Mouse (Mus musculus) forebrain, embryonic 13.5 days (tissue): Measurements from ENCODE around the gene Pmm2. TPM values are rescaled to one million over a fixed set of nuclear protein-coding genes. Genes with fewer than 3 reads are reported as not detected.

Experiments
- ATAC-seq: fragments of 200-750 bp; cut with Nextera tagmentation; 2 replicates; pipeline ENCODE4 v1.8.0; 2017
- H3K27ac ChIP-seq: fragments of 300-500 bp; sonication (generic); 2 replicates; pipeline ENCODE4 v1.5.1; 2015; ENCODE audit warnings: inconsistent platforms, mild to moderate bottlenecking, moderate library complexity
- H3K27me3 ChIP-seq: fragments of 300-500 bp; sonication (generic); 2 replicates; pipeline ENCODE4 v1.6.1; 2015; ENCODE audit warnings: mild to moderate bottlenecking, inconsistent platforms
- H3K36me3 ChIP-seq: fragments of 300-500 bp; sonication (generic); 2 replicates; pipeline ENCODE4 v1.6.1; 2015; ENCODE audit warnings: mild to moderate bottlenecking, inconsistent platforms; ENCODE audit not compliant: poor library complexity, severe bottlenecking
- H3K4me1 ChIP-seq: fragments of 300-500 bp; sonication (generic); 2 replicates; pipeline ENCODE4 v1.6.1; 2015; ENCODE audit warnings: inconsistent platforms
- H3K4me2 ChIP-seq: fragments of 300-500 bp; sonication (generic); 2 replicates; pipeline ENCODE4 v1.6.1; 2015; ENCODE audit warnings: inconsistent platforms, mild to moderate bottlenecking, moderate library complexity
- H3K4me3 ChIP-seq: fragments of 300-500 bp; sonication (generic); 2 replicates; pipeline ENCODE4 v1.5.1; 2015; ENCODE audit warnings: mild to moderate bottlenecking, inconsistent platforms
- H3K9ac ChIP-seq: fragments of 300-500 bp; sonication (generic); 2 replicates; pipeline ENCODE4 v1.6.1; 2015; ENCODE audit warnings: mild to moderate bottlenecking, inconsistent platforms
- H3K9me3 ChIP-seq: fragments of 300-500 bp; sonication (generic); replicated peaks from 2 replicates; pipeline ENCODE4 v1.6.1; 2016; ENCODE audit warnings: inconsistent platforms
- WGBS: fragments of 180-500 bp; shearing (Covaris S2); methylation state at CpG from one replicate; pipeline ENCODE4 v1.1.7; 2015; 5-methylcytosine and 5-hydroxymethylcytosine counted together
- microRNA-seq: library from miRNA; unstranded; fragments of <30 nt; microRNA quantifications from one replicate; pipeline ENCODE4, GENCODE M21; 2016
- polyA plus RNA-seq: library from polyadenylated mRNA; unstranded; fragments of >200 nt; fragmentation: Nextera tagmentation; extraction: Ambion mirVana; gene quantifications from 2 replicates; pipeline ENCODE4 v1.2.1, GENCODE M21; 2015

The Pmm2 gene
- polyA plus RNA-seq, 1 experiment from 2014 or later: 50.8 TPM

- ATAC-seq: 0 out of 2 replicates have a peak, but pooled peaks have one; percentile 9
- Histone ChIP-seq H3K4me3 (no peak overlapping the region), H3K27me3 (no peaks in the 10 kb centered on the region), H3K4me1 (no peaks in the 10 kb centered on the region), H3K9ac (peak overlapping the region; percentile 31; the same call in 1 of the 2 replicates), H3K36me3 (peaks cover 53% of the 10 kb centered on the region), H3K9me3 (no peaks in the 10 kb centered on the region), H3K27ac (no peak overlapping the region), H3K4me2 (no peak overlapping the region)
- WGBS: 89% methylated on average over 11 of the region's 11 CpGs
These were observed 49.5 kb downstream of the Pmm2 start for GRCm38 (mm10) chr16:8686871-8687535.

- peaks cover 59% of the 10 kb centered on the region for H3K36me3 ChIP-seq
These were observed 50.2 kb downstream of the Pmm2 start for GRCm38 (mm10) chr16:8687559-8688112.

GRCm38 (mm10) chr16:8689979-8690656 lies 52.6 kb downstream of the Pmm2 start:
- no peaks in the 10 kb centered on the region for H3K9me3 ChIP-seq
- no peak overlapping the region for H3K9ac ChIP-seq
- H3K36me3 ChIP-seq: peaks cover 83% of the 10 kb centered on the region
- WGBS: 74% methylated on average over 11 of the region's 11 CpGs
- H3K27me3 ChIP-seq: no peaks in the 10 kb centered on the region
- H3K4me1 ChIP-seq: no peaks in the 10 kb centered on the region
- H3K27ac ChIP-seq: no peak overlapping the region
- no peak overlapping the region for H3K4me2 ChIP-seq
- no peak overlapping the region for H3K4me3 ChIP-seq
- ATAC-seq: no peak

More at GRCm38 (mm10) chr16:8687559-8688112, 50.2 kb downstream of the Pmm2 start:
- Histone ChIP-seq H3K4me3 (no peak overlapping the region), H3K4me1 (no peaks in the 10 kb centered on the region), H3K27me3 (no peaks in the 10 kb centered on the region), H3K9ac (no peak overlapping the region), H3K4me2 (no peak overlapping the region), H3K27ac (no peak overlapping the region), H3K9me3 (no peaks in the 10 kb centered on the region)
- no peak for ATAC-seq

DNA sequence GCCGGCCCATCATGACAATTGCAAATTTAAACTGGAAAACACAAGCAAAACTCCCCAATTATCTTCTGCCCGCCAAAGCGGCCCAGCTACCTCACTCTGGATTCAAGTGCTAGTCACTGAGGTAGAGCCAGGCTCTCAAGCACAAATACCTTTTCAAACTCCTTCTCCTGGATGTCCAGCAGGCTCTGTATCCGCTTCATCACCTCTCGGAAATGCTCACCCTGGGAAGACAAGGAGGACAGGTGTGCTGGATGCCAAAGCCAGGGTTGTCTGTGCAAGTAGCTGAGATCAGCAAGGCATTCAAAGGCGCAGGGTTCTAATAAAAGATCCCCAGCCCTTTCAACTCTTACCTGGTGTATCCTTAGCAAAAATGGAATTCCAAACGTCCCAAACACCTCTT lies 53.7 kb downstream of the Pmm2 start:
- peaks cover 89% of the 10 kb centered on the region for H3K36me3 ChIP-seq
- H3K27ac ChIP-seq: no peak overlapping the region
- H3K9me3 ChIP-seq: no peaks in the 10 kb centered on the region
- H3K4me1 ChIP-seq: no peaks in the 10 kb centered on the region
- no peak overlapping the region for H3K4me2 ChIP-seq
- H3K27me3 ChIP-seq: no peaks in the 10 kb centered on the region
- no peak for ATAC-seq
- no peak overlapping the region for H3K4me3 ChIP-seq
- 92% methylated on average over 7 of the region's 7 CpGs for WGBS
- no peak overlapping the region for H3K9ac ChIP-seq

GRCm38 (mm10) chr16:8699556-8699955 lies 62.1 kb downstream of the Pmm2 start:
- Histone ChIP-seq H3K9ac (no peak overlapping the region), H3K9me3 (no peaks in the 10 kb centered on the region), H3K27me3 (no peaks in the 10 kb centered on the region), H3K36me3 (peaks cover 94% of the 10 kb centered on the region), H3K4me2 (no peak overlapping the region), H3K4me3 (no peak overlapping the region), H3K27ac (no peak overlapping the region), H3K4me1 (no peaks in the 10 kb centered on the region)
- no peak for ATAC-seq
- 85% methylated on average over 8 of the region's 8 CpGs for WGBS

DNA sequence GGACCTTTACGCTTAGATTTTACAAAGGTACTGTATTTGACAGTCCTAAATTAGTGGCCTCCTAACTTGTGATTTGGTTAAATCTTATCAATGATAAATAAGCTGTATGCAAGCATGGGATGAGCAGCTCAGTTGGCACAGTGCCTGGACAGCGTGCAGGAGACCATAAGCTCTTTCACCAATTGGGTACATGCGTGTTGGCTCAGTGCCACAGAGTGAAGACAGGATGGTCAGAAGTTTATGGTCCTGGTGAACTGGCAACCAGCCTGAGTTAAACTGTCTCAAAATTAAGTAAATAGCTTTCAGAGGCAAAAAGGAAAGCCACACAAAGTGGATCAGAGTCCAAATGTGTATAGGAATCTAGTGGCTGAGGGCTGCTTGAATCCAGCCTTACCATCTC lies 63.1 kb downstream of the Pmm2 start:
- Histone ChIP-seq H3K9me3 (no peaks in the 10 kb centered on the region), H3K9ac (no peak overlapping the region), H3K4me3 (no peak overlapping the region), H3K4me1 (no peaks in the 10 kb centered on the region), H3K27me3 (no peaks in the 10 kb centered on the region), H3K4me2 (no peak overlapping the region), H3K27ac (no peak overlapping the region), H3K36me3 (peaks cover 91% of the 10 kb centered on the region)
- 85% methylated on average over 3 of the region's 3 CpGs for WGBS
- ATAC-seq: no peak

- H3K9me3 ChIP-seq: no peaks in the 10 kb centered on the region
- 80% methylated on average over 9 of the region's 9 CpGs for WGBS
- no peak overlapping the region for H3K9ac ChIP-seq
- H3K4me3 ChIP-seq: no peak overlapping the region
- no peaks in the 10 kb centered on the region for H3K27me3 ChIP-seq
- no peaks in the 10 kb centered on the region for H3K4me1 ChIP-seq
- no peak for ATAC-seq
- H3K36me3 ChIP-seq: peaks cover 92% of the 10 kb centered on the region
- no peak overlapping the region for H3K27ac ChIP-seq
- H3K4me2 ChIP-seq: no peak overlapping the region
These were observed 74.5 kb downstream of the Pmm2 start for GRCm38 (mm10) chr16:8711998-8712397.

Small RNAs within 50 kb of the gene (microRNA-seq; reads per million reads assigned to microRNA genes)
- not detected for gene Gm22137

Other genes starting within 250 kb of the Pmm2 start
- gene Tmem114, start 212.5 kb upstream of the Pmm2 start, polyA plus RNA-seq: not detected in 2 replicates
- gene Mettl22, start 166.9 kb upstream of the Pmm2 start, polyA plus RNA-seq: 28.9 and 31.6 TPM in 2 replicates
- gene Abat, start 124.2 kb upstream of the Pmm2 start, polyA plus RNA-seq: 42.7 and 47.7 TPM in 2 replicates
- 22.9 and 26.9 TPM in 2 replicates for gene Tmem186, start within 50 bp of the Pmm2 start, polyA plus RNA-seq
- 190 and 211 TPM in 2 replicates for gene Carhsp1, start 34.5 kb downstream of the Pmm2 start, polyA plus RNA-seq
- gene Gm5767, start 43.1 kb downstream of the Pmm2 start, polyA plus RNA-seq: not detected in 2 replicates
- gene Usp7, start 154.6 kb downstream of the Pmm2 start, polyA plus RNA-seq: 29.6 and 42.3 TPM in 2 replicates
- 26.3 and 27.4 TPM in 2 replicates for gene 1810013L24Rik, start 192.4 kb downstream of the Pmm2 start, polyA plus RNA-seq